Comparison of ENCODE assay signal across 26 mouse cellular contexts in genomic region chr17:47458310-47458709, GRCm38 (mm10). TPM values are rescaled to one million over a fixed set of nuclear protein-coding genes. Genes with fewer than 3 reads are reported as not detected.
A peak's percentile ranks its signal among the peaks of the same experiment; 100 is the strongest.
DNase-seq lines count a peak whose midpoint lies in the region; ATAC-seq and TF ChIP-seq lines count a peak whose summit lies in the region.
"Had no signal": no experiment of that assay in that cellular context is flagged by ENCODE, and none has a peak within 500 bp of the region (broad histone marks: within the 10 kb centered on the region; RNA-seq: fewer than 3 reads in every experiment).

No protein-coding gene starts in this region.

- no peak for ATAC-seq in midbrain, embryonic 11.5 days (ENCODE audit: low FRiP score)
- no peak for ATAC-seq in midbrain, embryonic 13.5 days
- no peak for ATAC-seq in stomach, postnatal 0 days (ENCODE audit: low FRiP score, low TSS enrichment)
- ATAC-seq: forebrain, embryonic 14.5 days; forebrain, postnatal 0 days had no signal

- no peaks in the 10 kb centered on the region for H3K4me1 ChIP-seq in midbrain, embryonic 11.5 days (ENCODE audit: control insufficient read depth, insufficient read depth, low read length)
- H3K4me1 ChIP-seq in midbrain, embryonic 13.5 days (replicated peaks) = no peaks in the 10 kb centered on the region
- 0 out of 2 replicates have a peak, but pooled peaks cover 3% of the 10 kb centered on the region for H3K4me1 ChIP-seq in stomach, postnatal 0 days (replicated peaks; ENCODE audit: control insufficient read depth, insufficient read depth)
- H3K4me1 ChIP-seq: hindbrain, embryonic 15.5 days had no signal

- H3K4me2 ChIP-seq in midbrain, embryonic 11.5 days = no peak overlapping the region
- H3K4me2 ChIP-seq in midbrain, embryonic 13.5 days (replicated peaks) = no peak overlapping the region
- H3K4me2 ChIP-seq in stomach, postnatal 0 days (replicated peaks; ENCODE audit: low read depth) = no peak overlapping the region
- H3K4me2 ChIP-seq: embryonic facial prominence, embryonic 12.5 days; embryonic facial prominence, embryonic 15.5 days; heart, embryonic 12.5 days; heart, embryonic 15.5 days; hindbrain, embryonic 15.5 days had no signal

- no peak for TF ChIP-seq CTCF in stomach, postnatal 0 days (IDR thresholded peaks at IDR 0.05; ENCODE audit: low read depth)

- no peak overlapping the region for H3K9ac ChIP-seq in midbrain, embryonic 11.5 days (ENCODE audit: low read length)
- H3K9ac ChIP-seq in midbrain, embryonic 13.5 days (replicated peaks) = no peak overlapping the region
- no peak overlapping the region for H3K9ac ChIP-seq in stomach, postnatal 0 days (ENCODE audit: low read length)
- H3K9ac ChIP-seq: embryonic facial prominence, embryonic 12.5 days; embryonic facial prominence, embryonic 15.5 days; forebrain, postnatal 0 days; heart, embryonic 12.5 days; heart, embryonic 15.5 days; hindbrain, embryonic 15.5 days had no signal

- TF ChIP-seq EP300 in stomach, postnatal 0 days (optimal IDR thresholded peaks at IDR 0.05) = no peak

- H3K27ac ChIP-seq in midbrain, embryonic 11.5 days (ENCODE audit: low read depth, low read length) = no peak overlapping the region
- no peak overlapping the region for H3K27ac ChIP-seq in midbrain, embryonic 13.5 days
- H3K27ac ChIP-seq in stomach, postnatal 0 days (replicated peaks) = no peak overlapping the region
- H3K27ac ChIP-seq: embryonic facial prominence, embryonic 12.5 days; embryonic facial prominence, embryonic 15.5 days; heart, embryonic 15.5 days; hindbrain, embryonic 15.5 days had no signal

- no peak overlapping the region for H3K4me3 ChIP-seq in midbrain, embryonic 11.5 days (ENCODE audit: low read depth, low read length)
- H3K4me3 ChIP-seq in midbrain, embryonic 13.5 days (replicated peaks) = no peak overlapping the region
- no peak overlapping the region for H3K4me3 ChIP-seq in stomach, postnatal 0 days (ENCODE audit: low read depth, low read length)
- H3K4me3 ChIP-seq: embryonic facial prominence, embryonic 12.5 days; embryonic facial prominence, embryonic 15.5 days; heart, embryonic 12.5 days; heart, embryonic 15.5 days; hindbrain, embryonic 15.5 days had no signal

- peak; percentile 83 for DNase-seq in heart, adult 11 months
- no peak for DNase-seq in heart, postnatal 10 days
- peak; percentile 64 for DNase-seq in midbrain, embryonic 11.5 days (ENCODE audit: low spot score, missing footprints)
- peak; percentile 36 for DNase-seq in ZHBTc4 (ENCODE audit: low read depth, low spot score)
- peak; percentile 13 for DNase-seq in stomach, postnatal 0 days (ENCODE audit: low spot score)
- DNase-seq in urinary bladder, postnatal 36 days (ENCODE audit: low spot score in 2 of 2) = no peak
- no peak for DNase-seq in spleen, adult 12 weeks (ENCODE audit: low spot score)
- DNase-seq: adrenal gland, adult 2 months; adrenal gland, postnatal 14 days; cerebellum, adult 11 months; cerebellum, adult 2 months; cerebellum, adult 9-11 months; cerebellum, postnatal 36 days; forebrain, postnatal 0 days; gastrocnemius, postnatal 25 days; heart, adult 18-20 months; heart, postnatal 14 days; heart, postnatal 4 days had no signal

- H3K36me3 ChIP-seq in midbrain, embryonic 11.5 days (ENCODE audit: control insufficient read depth, insufficient read depth, low read length) = no peaks in the 10 kb centered on the region
- no peaks in the 10 kb centered on the region for H3K36me3 ChIP-seq in midbrain, embryonic 13.5 days
- no peaks in the 10 kb centered on the region for H3K36me3 ChIP-seq in stomach, postnatal 0 days (ENCODE audit: control insufficient read depth, insufficient read depth, low read length)
- H3K36me3 ChIP-seq: embryonic facial prominence, embryonic 12.5 days; embryonic facial prominence, embryonic 15.5 days; heart, embryonic 12.5 days; heart, embryonic 15.5 days; hindbrain, embryonic 15.5 days had no signal

- intact Hi-C loops in heart, postnatal 10 days (cut with DNase I) = no loop called here

- WGBS in midbrain, embryonic 11.5 days = 87% methylated on average over 13 of the region's 13 CpGs
- 86% methylated on average over 13 of the region's 13 CpGs for WGBS in midbrain, embryonic 13.5 days
- WGBS in stomach, postnatal 0 days = 70% methylated on average over 13 of the region's 13 CpGs

- H3K9me3 ChIP-seq in midbrain, embryonic 11.5 days (ENCODE audit: control insufficient read depth, low read length) = no peaks in the 10 kb centered on the region
- no peaks in the 10 kb centered on the region for H3K9me3 ChIP-seq in midbrain, embryonic 13.5 days
- H3K9me3 ChIP-seq in stomach, postnatal 0 days (ENCODE audit: control insufficient read depth, low read length) = no peaks in the 10 kb centered on the region
- H3K9me3 ChIP-seq: embryonic facial prominence, embryonic 12.5 days; embryonic facial prominence, embryonic 15.5 days; heart, embryonic 12.5 days; heart, embryonic 15.5 days; hindbrain, embryonic 15.5 days had no signal

- H3K27me3 ChIP-seq in midbrain, embryonic 11.5 days (ENCODE audit: control insufficient read depth, insufficient read depth, low read length) = no peaks in the 10 kb centered on the region
- H3K27me3 ChIP-seq in midbrain, embryonic 13.5 days = 0 out of 2 replicates have a peak, but pooled peaks cover 2% of the 10 kb centered on the region
- no peaks in the 10 kb centered on the region for H3K27me3 ChIP-seq in stomach, postnatal 0 days (ENCODE audit: control insufficient read depth, insufficient read depth, low read length)
- H3K27me3 ChIP-seq: embryonic facial prominence, embryonic 15.5 days; heart, embryonic 12.5 days; heart, embryonic 15.5 days; hindbrain, embryonic 15.5 days had no signal

RNA-seq across cellular contexts. Expression of gene 1700001C19Rik, which starts 21.1 kb away (rescaled TPM):
- total RNA-seq in heart, postnatal 10 days (2021) = not detected
- polyA plus RNA-seq in midbrain, embryonic 11.5 days (2014; fragmentation: Nextera tagmentation; extraction: Ambion mirVana) = 0.18 and 0.41 TPM in 2 replicates
- 0.62 and 0.70 TPM in 2 replicates for polyA plus RNA-seq in midbrain, embryonic 13.5 days (2015; fragmentation: Nextera tagmentation; extraction: Ambion mirVana)
- polyA plus RNA-seq in stomach, postnatal 0 days (2015; fragmentation: Nextera tagmentation; extraction: Ambion mirVana) = 0.24 and 0.45 TPM in 2 replicates
- total RNA-seq: adrenal gland, adult 2 months; gastrocnemius, adult 8-10 months; gastrocnemius, postnatal 25 days; heart, adult 18-20 months; heart, postnatal 14 days had no signal

RNA-seq across cellular contexts. Expression of gene AI661453, which starts 21.9 kb away (rescaled TPM):
- 1 to 10 TPM; 1.5 to 2.0 TPM for total RNA-seq in heart, postnatal 10 days (2021)
- 0.07 and 0.30 TPM in 2 replicates for polyA plus RNA-seq in midbrain, embryonic 11.5 days (2014; fragmentation: Nextera tagmentation; extraction: Ambion mirVana)
- polyA plus RNA-seq in midbrain, embryonic 13.5 days (2015; fragmentation: Nextera tagmentation; extraction: Ambion mirVana) = 0.26 and 0.30 TPM in 2 replicates
- 8.9 and 10.9 TPM in 2 replicates for polyA plus RNA-seq in stomach, postnatal 0 days (2015; fragmentation: Nextera tagmentation; extraction: Ambion mirVana)

RNA-seq across cellular contexts. Expression of gene Taf8, which starts 43.8 kb away (rescaled TPM):
- 10 to 100 TPM; 14.0 to 15.5 TPM for total RNA-seq in heart, postnatal 10 days (2021)
- 25.5 TPM in 2 replicates for polyA plus RNA-seq in midbrain, embryonic 11.5 days (2014; fragmentation: Nextera tagmentation; extraction: Ambion mirVana)
- 24.6 and 27.3 TPM in 2 replicates for polyA plus RNA-seq in midbrain, embryonic 13.5 days (2015; fragmentation: Nextera tagmentation; extraction: Ambion mirVana)
- polyA plus RNA-seq in stomach, postnatal 0 days (2015; fragmentation: Nextera tagmentation; extraction: Ambion mirVana) = 11.0 and 11.1 TPM in 2 replicates

RNA-seq across cellular contexts. Expression of gene Ccnd3, which starts 46.5 kb away (rescaled TPM):
- 100 to 1,000 TPM; 119 to 132 TPM for total RNA-seq in heart, postnatal 10 days (2021)
- 175 and 194 TPM in 2 replicates for polyA plus RNA-seq in midbrain, embryonic 11.5 days (2014; fragmentation: Nextera tagmentation; extraction: Ambion mirVana)
- 60.4 and 71.4 TPM in 2 replicates for polyA plus RNA-seq in midbrain, embryonic 13.5 days (2015; fragmentation: Nextera tagmentation; extraction: Ambion mirVana)
- 219 and 242 TPM in 2 replicates for polyA plus RNA-seq in stomach, postnatal 0 days (2015; fragmentation: Nextera tagmentation; extraction: Ambion mirVana)

RNA-seq across cellular contexts. Expression of gene Guca1a, which starts 57.9 kb away (rescaled TPM):
- total RNA-seq in heart, postnatal 10 days (2021) = under 1 TPM; 0.52 to 0.81 TPM
- 1.5 and 1.8 TPM in 2 replicates for polyA plus RNA-seq in midbrain, embryonic 11.5 days (2014; fragmentation: Nextera tagmentation; extraction: Ambion mirVana)
- 0.19 and 0.31 TPM in 2 replicates for polyA plus RNA-seq in midbrain, embryonic 13.5 days (2015; fragmentation: Nextera tagmentation; extraction: Ambion mirVana)
- 5.4 and 6.7 TPM in 2 replicates for polyA plus RNA-seq in stomach, postnatal 0 days (2015; fragmentation: Nextera tagmentation; extraction: Ambion mirVana)
- total RNA-seq: forebrain, postnatal 0 days had no signal

Comparison
In these comparisons a context has a peak if more than half of its experiments do, and no peak if none do; other contexts are left out.
1. DNase-seq: peak in heart, adult 11 months (single experiment), midbrain, embryonic 11.5 days (single experiment), ZHBTc4 (single experiment) and stomach, postnatal 0 days (single experiment); none in heart, postnatal 10 days (0 of 2), urinary bladder, postnatal 36 days (0 of 2) and spleen, adult 12 weeks (single experiment).